Mouse (Mus musculus): ENCODE results near the gene Myo5c. TPM values are rescaled to one million over a fixed set of nuclear protein-coding genes. Genes with fewer than 3 reads are reported as not detected.

Gene Myo5c
- polyA plus RNA-seq, 1 experiment from 2014 or later: 0.47 TPM

DNA sequence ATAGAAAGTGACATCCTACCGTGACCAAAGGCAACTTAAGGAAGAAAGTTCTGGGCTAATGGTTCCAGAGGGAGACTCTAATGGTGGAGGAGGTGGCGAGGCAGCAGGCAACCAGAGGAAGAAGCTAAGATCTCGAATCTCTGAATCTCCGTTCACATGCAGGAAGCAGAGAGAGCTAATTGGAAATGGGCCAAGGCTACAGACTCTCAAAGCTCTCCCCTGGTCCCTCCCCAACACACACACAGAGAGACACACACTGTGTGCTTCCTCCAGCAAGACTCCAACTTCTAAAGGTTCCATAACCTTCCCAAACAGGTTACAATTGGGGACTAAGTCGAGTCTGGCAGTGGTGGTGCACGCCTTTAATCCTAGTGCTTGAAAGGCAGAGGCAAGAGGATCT is 38.6 kb downstream of the Myo5c start:
- ATAC-seq: no peak
- Histone ChIP-seq H3K9me3 (ENCODE audit: control insufficient read depth, low read length) (no peaks in the 10 kb centered on the region), H3K4me3 (replicated peaks; ENCODE audit: low read length) (no peak overlapping the region), H3K9ac (replicated peaks; ENCODE audit: low read depth, low read length) (no peak overlapping the region), H3K4me1 (replicated peaks; ENCODE audit: control insufficient read depth, insufficient read depth, low read length) (no peaks in the 10 kb centered on the region), H3K4me2 (ENCODE audit: low read length) (no peak overlapping the region), H3K27me3 (replicated peaks; ENCODE audit: control insufficient read depth, insufficient read depth, low read length) (no peaks in the 10 kb centered on the region), H3K36me3 (ENCODE audit: control insufficient read depth, insufficient read depth) (no peaks in the 10 kb centered on the region), H3K27ac (ENCODE audit: low read length) (no peak overlapping the region)
- WGBS: 75% methylated on average over 6 of the region's 6 CpGs

DNA sequence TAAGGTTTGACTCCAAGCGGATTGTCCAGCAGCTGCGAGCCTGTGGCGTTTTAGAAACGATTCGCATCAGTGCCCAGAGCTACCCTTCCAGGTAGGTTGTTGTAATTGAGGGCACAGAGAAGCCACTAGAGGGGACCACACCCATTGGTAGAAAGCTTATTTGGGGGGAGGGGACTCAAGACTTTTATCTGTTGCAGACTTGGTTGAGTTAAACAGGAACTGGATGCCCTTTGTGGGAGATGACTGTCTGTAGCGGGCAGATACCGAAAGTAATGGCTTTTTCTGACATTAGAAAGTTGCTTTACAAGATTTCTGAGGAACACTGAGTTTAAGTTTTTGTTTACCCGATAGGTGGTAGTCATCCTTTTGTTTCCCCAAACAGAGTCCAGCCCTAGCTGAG is 39.7 kb downstream of the Myo5c start:
- WGBS: 94% methylated on average over 8 of the region's 8 CpGs
- Histone ChIP-seq H3K9ac (replicated peaks; ENCODE audit: low read depth, low read length) (no peak overlapping the region), H3K9me3 (ENCODE audit: control insufficient read depth, low read length) (no peaks in the 10 kb centered on the region), H3K27me3 (replicated peaks; ENCODE audit: control insufficient read depth, insufficient read depth, low read length) (no peaks in the 10 kb centered on the region), H3K27ac (ENCODE audit: low read length) (no peak overlapping the region), H3K4me3 (replicated peaks; ENCODE audit: low read length) (no peak overlapping the region), H3K36me3 (ENCODE audit: control insufficient read depth, insufficient read depth) (no peaks in the 10 kb centered on the region), H3K4me1 (replicated peaks; ENCODE audit: control insufficient read depth, insufficient read depth, low read length) (no peaks in the 10 kb centered on the region), H3K4me2 (ENCODE audit: low read length) (no peak overlapping the region)
- no peak for ATAC-seq

DNA sequence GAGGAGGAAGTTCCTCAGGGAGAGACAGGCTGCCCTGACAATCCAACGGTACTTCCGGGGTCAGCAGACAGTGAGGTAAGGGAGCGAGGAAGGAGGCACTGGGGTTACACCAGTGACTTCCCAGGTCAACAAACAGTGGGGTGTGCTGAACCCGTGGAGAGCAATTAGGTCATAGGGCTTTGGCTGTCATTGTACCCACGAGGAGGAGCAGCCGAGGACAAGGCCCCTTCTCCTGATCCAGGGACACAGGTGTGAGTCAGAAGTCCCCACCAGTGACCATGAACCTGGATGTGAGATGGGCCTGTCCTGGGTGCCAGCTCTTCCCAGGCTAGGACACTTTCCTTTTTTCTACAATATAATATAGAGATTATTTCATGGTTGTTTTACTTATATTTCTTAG is 41.8 kb downstream of the Myo5c start:
- H3K27me3 ChIP-seq (replicated peaks; ENCODE audit: control insufficient read depth, insufficient read depth, low read length): no peaks in the 10 kb centered on the region
- no peak for ATAC-seq
- no peak overlapping the region for H3K4me3 ChIP-seq (replicated peaks; ENCODE audit: low read length)
- no peaks in the 10 kb centered on the region for H3K4me1 ChIP-seq (replicated peaks; ENCODE audit: control insufficient read depth, insufficient read depth, low read length)
- H3K9me3 ChIP-seq (ENCODE audit: control insufficient read depth, low read length): no peaks in the 10 kb centered on the region
- no peaks in the 10 kb centered on the region for H3K36me3 ChIP-seq (ENCODE audit: control insufficient read depth, insufficient read depth)
- WGBS: 80% methylated on average over 6 of the region's 6 CpGs
- no peak overlapping the region for H3K27ac ChIP-seq (ENCODE audit: low read length)
- no peak overlapping the region for H3K9ac ChIP-seq (replicated peaks; ENCODE audit: low read depth, low read length)
- no peak overlapping the region for H3K4me2 ChIP-seq (ENCODE audit: low read length)

DNA sequence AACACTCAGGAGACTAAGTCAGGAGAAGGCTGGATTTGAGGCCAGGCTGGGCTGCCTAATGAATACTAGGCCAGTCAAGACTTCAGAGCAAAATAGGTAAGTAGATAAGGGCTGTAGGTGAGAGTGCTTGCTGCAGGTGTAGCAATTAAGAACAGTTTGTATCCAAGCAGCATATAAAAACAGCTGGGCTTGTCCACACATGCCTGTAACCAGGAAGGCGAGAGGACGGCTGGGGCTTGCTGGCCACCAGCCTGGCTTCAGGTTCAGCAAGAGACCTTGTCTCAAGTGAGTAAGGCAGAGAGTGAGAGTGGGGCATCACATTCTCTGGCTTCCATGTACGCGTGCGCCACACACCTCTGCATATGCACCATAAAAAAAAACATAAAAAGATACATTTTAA is 42.7 kb downstream of the Myo5c start:
- ATAC-seq: no peak
- Histone ChIP-seq H3K27ac (ENCODE audit: low read length) (no peak overlapping the region), H3K9me3 (ENCODE audit: control insufficient read depth, low read length) (no peaks in the 10 kb centered on the region), H3K9ac (replicated peaks; ENCODE audit: low read depth, low read length) (no peak overlapping the region), H3K4me3 (replicated peaks; ENCODE audit: low read length) (no peak overlapping the region), H3K4me2 (ENCODE audit: low read length) (no peak overlapping the region), H3K4me1 (replicated peaks; ENCODE audit: control insufficient read depth, insufficient read depth, low read length) (no peaks in the 10 kb centered on the region), H3K27me3 (replicated peaks; ENCODE audit: control insufficient read depth, insufficient read depth, low read length) (no peaks in the 10 kb centered on the region), H3K36me3 (ENCODE audit: control insufficient read depth, insufficient read depth) (no peaks in the 10 kb centered on the region)
- WGBS: 93% methylated on average over 5 of the region's 5 CpGs

DNA sequence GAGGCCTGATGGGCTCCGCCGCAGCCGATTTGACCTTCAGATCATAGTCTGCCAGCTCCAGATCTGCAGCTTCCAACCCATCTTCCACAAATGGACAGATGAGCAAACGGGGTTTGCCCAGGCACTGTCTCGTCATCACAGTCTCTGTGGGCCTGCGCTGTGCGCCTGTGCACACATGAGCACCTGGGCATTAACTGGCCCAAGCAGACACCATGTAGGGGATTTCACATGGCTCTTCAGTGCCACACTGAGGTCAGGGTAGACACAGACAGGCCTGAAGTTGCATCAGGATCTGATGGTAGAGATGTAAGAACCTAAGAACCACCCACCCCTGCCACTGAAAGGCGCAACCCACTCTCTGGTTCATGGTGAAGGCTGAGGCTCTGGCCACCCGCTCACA is 43.2 kb downstream of the Myo5c start:
- no peak for ATAC-seq
- WGBS: 96% methylated on average over 9 of the region's 9 CpGs
- Histone ChIP-seq H3K4me2 (ENCODE audit: low read length) (no peak overlapping the region), H3K27me3 (replicated peaks; ENCODE audit: control insufficient read depth, insufficient read depth, low read length) (no peaks in the 10 kb centered on the region), H3K27ac (ENCODE audit: low read length) (no peak overlapping the region), H3K9me3 (ENCODE audit: control insufficient read depth, low read length) (no peaks in the 10 kb centered on the region), H3K9ac (replicated peaks; ENCODE audit: low read depth, low read length) (no peak overlapping the region), H3K4me3 (replicated peaks; ENCODE audit: low read length) (no peak overlapping the region), H3K36me3 (ENCODE audit: control insufficient read depth, insufficient read depth) (no peaks in the 10 kb centered on the region), H3K4me1 (replicated peaks; ENCODE audit: control insufficient read depth, insufficient read depth, low read length) (no peaks in the 10 kb centered on the region)

DNA sequence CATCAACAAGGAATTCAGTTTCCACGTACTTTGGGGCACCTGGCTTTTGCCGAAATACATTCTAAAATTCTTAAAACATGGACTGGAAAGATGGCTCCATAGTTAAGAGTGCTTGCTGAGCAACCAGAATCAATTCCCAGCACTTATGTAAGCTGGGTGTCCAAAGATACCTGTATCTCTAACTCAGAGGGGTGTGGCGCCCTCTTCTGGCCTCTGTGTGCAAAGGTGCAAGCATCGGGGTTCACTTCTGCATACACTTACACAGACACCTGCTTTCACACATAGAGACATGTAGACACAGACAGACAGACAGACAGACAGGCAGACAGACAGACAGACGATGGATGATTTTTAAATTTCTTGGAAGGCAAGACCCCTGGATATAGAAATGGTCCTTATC is 49.0 kb downstream of the Myo5c start:
- H3K9me3 ChIP-seq (ENCODE audit: control insufficient read depth, low read length): no peaks in the 10 kb centered on the region
- H3K4me1 ChIP-seq (replicated peaks; ENCODE audit: control insufficient read depth, insufficient read depth, low read length): no peaks in the 10 kb centered on the region
- no peak overlapping the region for H3K4me3 ChIP-seq (replicated peaks; ENCODE audit: low read length)
- ATAC-seq: no peak
- no peaks in the 10 kb centered on the region for H3K27me3 ChIP-seq (replicated peaks; ENCODE audit: control insufficient read depth, insufficient read depth, low read length)
- H3K27ac ChIP-seq (ENCODE audit: low read length): no peak overlapping the region
- H3K9ac ChIP-seq (replicated peaks; ENCODE audit: low read depth, low read length): no peak overlapping the region
- H3K4me2 ChIP-seq (ENCODE audit: low read length): no peak overlapping the region
- no peaks in the 10 kb centered on the region for H3K36me3 ChIP-seq (ENCODE audit: control insufficient read depth, insufficient read depth)
- 47% methylated on average over 5 of the region's 5 CpGs for WGBS

DNA sequence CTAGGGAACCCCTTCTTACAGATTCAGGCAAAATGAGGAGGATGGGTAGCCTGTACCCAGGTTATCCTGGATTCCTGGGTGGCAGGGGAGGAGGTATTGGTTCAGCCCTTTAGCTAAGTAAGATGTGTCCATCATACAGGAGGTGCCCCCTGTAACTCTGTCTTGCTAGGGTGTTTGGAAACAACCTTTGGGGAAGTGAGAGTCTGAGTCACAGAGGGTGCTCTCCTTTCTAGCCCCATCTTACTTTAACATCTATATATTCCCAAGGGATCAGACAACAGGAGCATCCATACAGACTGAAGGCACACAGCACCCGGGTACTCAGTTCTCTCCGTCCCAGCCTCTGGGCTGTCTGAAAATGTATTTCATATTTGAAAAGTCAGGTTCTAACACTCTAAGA is 50.4 kb downstream of the Myo5c start:
- Histone ChIP-seq H3K9ac (replicated peaks; ENCODE audit: low read depth, low read length) (no peak overlapping the region), H3K4me3 (replicated peaks; ENCODE audit: low read length) (no peak overlapping the region), H3K9me3 (ENCODE audit: control insufficient read depth, low read length) (no peaks in the 10 kb centered on the region), H3K27me3 (replicated peaks; ENCODE audit: control insufficient read depth, insufficient read depth, low read length) (no peaks in the 10 kb centered on the region), H3K4me2 (ENCODE audit: low read length) (no peak overlapping the region), H3K4me1 (replicated peaks; ENCODE audit: control insufficient read depth, insufficient read depth, low read length) (no peaks in the 10 kb centered on the region), H3K36me3 (ENCODE audit: control insufficient read depth, insufficient read depth) (no peaks in the 10 kb centered on the region), H3K27ac (ENCODE audit: low read length) (no peak overlapping the region)
- WGBS: 90% methylated on average over 2 of the region's 2 CpGs
- no peak for ATAC-seq

DNA sequence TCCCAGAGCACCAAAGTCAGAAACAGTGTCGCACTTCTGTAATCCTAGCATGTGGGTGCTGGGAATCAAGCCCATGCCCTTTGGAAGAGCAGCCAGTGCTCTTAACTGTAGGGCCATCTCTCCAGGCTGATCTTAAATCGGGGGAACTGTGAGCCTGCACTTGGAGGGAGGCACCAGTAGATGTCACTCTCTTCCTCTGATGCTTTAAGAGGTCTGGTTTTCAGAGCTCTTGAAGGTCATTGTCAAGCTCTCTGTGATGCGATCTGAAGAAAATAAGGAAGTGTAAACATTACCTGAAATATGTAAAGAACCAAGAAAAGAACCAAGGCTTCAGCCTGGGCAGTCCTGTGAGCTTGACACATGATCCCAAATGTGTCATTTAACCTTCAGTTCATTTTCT is 51.0 kb downstream of the Myo5c start:
- ATAC-seq: peak; percentile 55; the same call in 1 of the 2 replicates
- Histone ChIP-seq H3K9me3 (ENCODE audit: control insufficient read depth, low read length) (no peaks in the 10 kb centered on the region), H3K4me1 (replicated peaks; ENCODE audit: control insufficient read depth, insufficient read depth, low read length) (no peaks in the 10 kb centered on the region), H3K27me3 (replicated peaks; ENCODE audit: control insufficient read depth, insufficient read depth, low read length) (no peaks in the 10 kb centered on the region), H3K9ac (replicated peaks; ENCODE audit: low read depth, low read length) (no peak overlapping the region), H3K4me2 (ENCODE audit: low read length) (no peak overlapping the region), H3K36me3 (ENCODE audit: control insufficient read depth, insufficient read depth) (no peaks in the 10 kb centered on the region), H3K27ac (ENCODE audit: low read length) (no peak overlapping the region), H3K4me3 (replicated peaks; ENCODE audit: low read length) (no peak overlapping the region)
- 11% methylated on average over 3 of the region's 3 CpGs for WGBS

DNA sequence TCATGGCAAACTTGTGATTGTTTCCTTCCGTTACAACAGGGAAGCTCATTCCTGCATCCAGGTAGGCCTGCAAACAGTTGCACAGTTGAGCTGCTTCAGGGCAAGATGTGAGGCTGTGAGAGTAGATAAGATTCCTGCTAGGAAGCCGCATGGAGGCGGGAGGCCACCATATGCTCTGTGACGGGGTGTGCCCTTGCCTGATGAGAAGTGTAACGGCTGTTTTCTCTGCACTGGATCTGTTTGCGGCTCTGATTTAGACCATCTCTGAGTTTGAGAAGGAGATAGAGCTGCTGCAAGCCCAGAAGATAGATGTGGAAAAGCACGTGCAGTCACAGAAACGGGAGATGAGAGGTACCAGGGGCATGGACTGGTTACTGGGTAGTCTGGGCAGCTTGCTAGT is 51.8 kb downstream of the Myo5c start:
- H3K9ac ChIP-seq (replicated peaks; ENCODE audit: low read depth, low read length): no peak overlapping the region
- ATAC-seq: no peak

DNA sequence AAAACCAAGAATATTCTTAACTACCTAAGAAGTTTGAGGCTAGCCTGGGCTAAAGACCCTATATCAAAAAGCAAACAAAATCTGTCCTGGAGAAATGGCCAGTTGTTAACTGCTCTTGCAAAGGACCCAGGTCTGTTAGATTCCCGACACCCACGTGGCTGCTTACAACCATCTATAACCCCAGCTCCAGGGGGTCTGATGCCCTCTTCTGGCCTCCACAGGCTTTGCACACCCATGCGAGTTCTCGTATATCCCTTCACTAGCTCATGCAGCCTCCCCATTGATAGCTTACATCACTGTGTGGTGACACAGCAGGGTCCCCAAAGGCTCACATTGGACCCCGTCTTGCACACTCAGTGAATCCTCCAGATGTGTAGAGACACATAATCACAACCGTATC is 53.5 kb downstream of the Myo5c start:
- H3K36me3 ChIP-seq (ENCODE audit: control insufficient read depth, insufficient read depth): no peaks in the 10 kb centered on the region
- H3K4me1 ChIP-seq (replicated peaks; ENCODE audit: control insufficient read depth, insufficient read depth, low read length): no peaks in the 10 kb centered on the region
- no peak overlapping the region for H3K4me3 ChIP-seq (replicated peaks; ENCODE audit: low read length)
- no peaks in the 10 kb centered on the region for H3K27me3 ChIP-seq (replicated peaks; ENCODE audit: control insufficient read depth, insufficient read depth, low read length)
- WGBS: 82% methylated on average over 6 of the region's 6 CpGs
- H3K9me3 ChIP-seq (ENCODE audit: control insufficient read depth, low read length): no peaks in the 10 kb centered on the region
- no peak overlapping the region for H3K4me2 ChIP-seq (ENCODE audit: low read length)
- ATAC-seq: no peak
- H3K27ac ChIP-seq (ENCODE audit: low read length): no peak overlapping the region
- no peak overlapping the region for H3K9ac ChIP-seq (replicated peaks; ENCODE audit: low read depth, low read length)

More for the DNA sequence above, 51.8 kb downstream of the Myo5c start:
- no peak overlapping the region for H3K27ac ChIP-seq (ENCODE audit: low read length)
- 87% methylated on average over 8 of the region's 8 CpGs for WGBS
- no peak overlapping the region for H3K4me3 ChIP-seq (replicated peaks; ENCODE audit: low read length)
- no peaks in the 10 kb centered on the region for H3K9me3 ChIP-seq (ENCODE audit: control insufficient read depth, low read length)
- no peak overlapping the region for H3K4me2 ChIP-seq (ENCODE audit: low read length)
- H3K4me1 ChIP-seq (replicated peaks; ENCODE audit: control insufficient read depth, insufficient read depth, low read length): no peaks in the 10 kb centered on the region
- H3K27me3 ChIP-seq (replicated peaks; ENCODE audit: control insufficient read depth, insufficient read depth, low read length): no peaks in the 10 kb centered on the region
- H3K36me3 ChIP-seq (ENCODE audit: control insufficient read depth, insufficient read depth): no peaks in the 10 kb centered on the region
